8 mouse cellular contexts compared by ENCODE assay signal in the genomic region with DNA sequence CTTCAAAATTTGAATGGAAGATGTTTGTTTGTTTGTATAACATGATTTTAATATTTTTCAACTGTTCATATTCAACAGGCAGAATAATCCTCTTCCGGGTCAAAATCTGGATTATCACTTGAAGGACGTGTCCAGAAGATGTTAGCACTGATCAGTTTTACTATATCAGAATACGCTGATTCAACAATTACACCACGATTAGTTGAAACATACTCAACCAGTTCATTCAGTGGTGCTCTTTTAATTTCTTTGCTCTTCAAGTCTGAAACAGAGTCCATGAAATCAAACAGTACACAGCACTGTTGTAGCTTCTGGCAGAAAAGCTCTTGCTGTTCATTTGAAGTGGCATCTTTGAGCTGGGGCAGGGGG. TPM values are rescaled to one million over a fixed set of nuclear protein-coding genes. Genes with fewer than 3 reads are reported as not detected.
DNase-seq lines count a peak whose midpoint lies in the region; ATAC-seq and TF ChIP-seq lines count a peak whose summit lies in the region.
"Not testable (repeated sequence)": the region's sequence is repeated elsewhere in the genome, so short reads cannot be mapped to it uniquely, and the experiment has no call there.

No protein-coding gene starts in this region.

- not testable (repeated sequence) for ATAC-seq in forebrain, embryonic 12.5 days (ENCODE audit: low FRiP score); heart, embryonic 14.5 days (ENCODE audit: insufficient number of reproducible peaks, insufficient read depth, low FRiP score, low read depth); intestine, embryonic 14.5 days (replicated peaks; ENCODE audit: low FRiP score, low TSS enrichment, low read depth); limb, embryonic 11.5 days (ENCODE audit: insufficient number of reproducible peaks, low FRiP score, low TSS enrichment, low read depth); liver, postnatal 0 days; midbrain, postnatal 0 days (ENCODE audit: low FRiP score); stomach, embryonic 16.5 days (ENCODE audit: insufficient read depth, low FRiP score)

- not testable (repeated sequence) for H3K9me3 ChIP-seq in forebrain, embryonic 12.5 days; heart, embryonic 14.5 days (ENCODE audit: control insufficient read depth, low read length); intestine, embryonic 14.5 days (ENCODE audit: control insufficient read depth, low read length); limb, embryonic 11.5 days (ENCODE audit: control insufficient read depth, low read length); liver, postnatal 0 days (ENCODE audit: low read length); midbrain, postnatal 0 days (ENCODE audit: low read length); stomach, embryonic 16.5 days (replicated peaks; ENCODE audit: control insufficient read depth, low read length)

- 64% methylated on average over 4 of the region's 4 CpGs for WGBS in forebrain, embryonic 12.5 days
- 70% methylated on average over 4 of the region's 4 CpGs for WGBS in heart, embryonic 14.5 days
- WGBS in intestine, embryonic 14.5 days: 62% methylated on average over 4 of the region's 4 CpGs
- 79% methylated on average over 4 of the region's 4 CpGs for WGBS in limb, embryonic 11.5 days
- 64% methylated on average over 4 of the region's 4 CpGs for WGBS in liver, postnatal 0 days (ENCODE audit: insufficient replicate concordance)
- WGBS in midbrain, postnatal 0 days: 44% methylated on average over 4 of the region's 4 CpGs
- WGBS in stomach, embryonic 16.5 days: 58% methylated on average over 4 of the region's 4 CpGs

- not testable (repeated sequence) for DNase-seq in intestine, embryonic 14.5 days (ENCODE audit: low spot score); limb, embryonic 11.5 days (ENCODE audit: low spot score); liver, postnatal 0 days; midbrain, postnatal 0 days (ENCODE audit: low spot score)

- not testable (repeated sequence) for H3K4me1 ChIP-seq in brown adipose tissue, adult 24 weeks (ENCODE audit: control insufficient read depth, insufficient read depth, insufficient read length, low read length); forebrain, embryonic 12.5 days; heart, embryonic 14.5 days (ENCODE audit: control insufficient read depth in 2 of 2, insufficient read depth in 2 of 2, low read length in 2 of 2); intestine, embryonic 14.5 days (replicated peaks; ENCODE audit: control insufficient read depth, insufficient read depth, low read length); limb, embryonic 11.5 days (ENCODE audit: control insufficient read depth, insufficient read depth, low read length); liver, postnatal 0 days (ENCODE audit: insufficient read depth); midbrain, postnatal 0 days (ENCODE audit: insufficient read depth, low read length); stomach, embryonic 16.5 days (ENCODE audit: control insufficient read depth, insufficient read depth, low read length)

- H3K27ac ChIP-seq in brown adipose tissue, adult 24 weeks (replicated peaks; ENCODE audit: low read depth, low read length); forebrain, embryonic 12.5 days; heart, embryonic 14.5 days (replicated peaks in 1 of 2; ENCODE audit: control insufficient read depth in 1 of 2, insufficient read depth in 1 of 2, low read depth in 2 of 2, low read length in 2 of 2); intestine, embryonic 14.5 days (ENCODE audit: low read depth); limb, embryonic 11.5 days (replicated peaks; ENCODE audit: low read depth, low read length); liver, postnatal 0 days (ENCODE audit: low read depth); midbrain, postnatal 0 days (ENCODE audit: low read depth, low read length); stomach, embryonic 16.5 days (ENCODE audit: low read length): not testable (repeated sequence)

- peak overlapping the region; percentile 67 for H3K4me3 ChIP-seq in brown adipose tissue, adult 24 weeks (ENCODE audit: insufficient read depth, low read depth, low read length)
- peak overlapping the region; percentile 60 for H3K4me3 ChIP-seq in forebrain, embryonic 12.5 days (replicated peaks)
- H3K4me3 ChIP-seq in heart, embryonic 14.5 days (ENCODE audit: control insufficient read depth in 1 of 2, insufficient read depth in 1 of 2, low read depth in 1 of 2, low read length in 2 of 2): peak overlapping the region; percentile 66 to 82
- H3K4me3 ChIP-seq in intestine, embryonic 14.5 days (ENCODE audit: low read depth, low read length): peak overlapping the region; percentile 56
- peak overlapping the region; percentile 55; the same call in 1 of the 2 replicates for H3K4me3 ChIP-seq in limb, embryonic 11.5 days (ENCODE audit: low read depth, low read length)
- H3K4me3 ChIP-seq in liver, postnatal 0 days (ENCODE audit: low read depth, low read length): peak overlapping the region; percentile 51
- peak overlapping the region; percentile 69 for H3K4me3 ChIP-seq in midbrain, postnatal 0 days (ENCODE audit: low read depth, low read length)
- H3K4me3 ChIP-seq in stomach, embryonic 16.5 days (replicated peaks; ENCODE audit: low read length): peak overlapping the region; percentile 59

- TF ChIP-seq CTCF in liver, postnatal 0 days (IDR thresholded peaks at IDR 0.05; ENCODE audit: low read depth); midbrain, postnatal 0 days (IDR thresholded peaks at IDR 0.05): not testable (repeated sequence)

- not testable (repeated sequence) for H3K36me3 ChIP-seq in forebrain, embryonic 12.5 days (replicated peaks); heart, embryonic 14.5 days (ENCODE audit: control insufficient read depth, insufficient read depth, low read length); intestine, embryonic 14.5 days (ENCODE audit: control insufficient read depth, insufficient read depth, low read length); limb, embryonic 11.5 days (ENCODE audit: control insufficient read depth, insufficient read depth, low read length); liver, postnatal 0 days (replicated peaks; ENCODE audit: insufficient read depth, low read length); midbrain, postnatal 0 days (ENCODE audit: insufficient read depth, low read length); stomach, embryonic 16.5 days (ENCODE audit: control insufficient read depth, insufficient read depth, low read length)

- TF ChIP-seq EP300 in liver, postnatal 0 days (IDR thresholded peaks at IDR 0.05; ENCODE audit: low read depth): not testable (repeated sequence)

- H3K4me2 ChIP-seq in forebrain, embryonic 12.5 days: peak overlapping the region; percentile 95
- H3K4me2 ChIP-seq in heart, embryonic 14.5 days (ENCODE audit: low read length): peak overlapping the region; percentile 95
- peak overlapping the region; percentile 94 for H3K4me2 ChIP-seq in intestine, embryonic 14.5 days (ENCODE audit: low read length)
- peak overlapping the region; percentile 97 for H3K4me2 ChIP-seq in limb, embryonic 11.5 days (ENCODE audit: low read depth, severe bottlenecking)
- H3K4me2 ChIP-seq in liver, postnatal 0 days (ENCODE audit: low read depth, low read length): peak overlapping the region; percentile 82
- H3K4me2 ChIP-seq in midbrain, postnatal 0 days (ENCODE audit: low read depth, low read length, poor library complexity, severe bottlenecking): peak overlapping the region; percentile 93
- peak overlapping the region; percentile 96 for H3K4me2 ChIP-seq in stomach, embryonic 16.5 days (ENCODE audit: low read depth, low read length)

- H3K9ac ChIP-seq in forebrain, embryonic 12.5 days: peak overlapping the region; percentile 69; the same call in 1 of the 2 replicates
- peak overlapping the region; percentile 77 for H3K9ac ChIP-seq in heart, embryonic 14.5 days (ENCODE audit: low read length)
- peak overlapping the region; percentile 55 for H3K9ac ChIP-seq in intestine, embryonic 14.5 days (ENCODE audit: low read length)
- peak overlapping the region; percentile 59 for H3K9ac ChIP-seq in limb, embryonic 11.5 days (ENCODE audit: low read length)
- not testable (repeated sequence) for H3K9ac ChIP-seq in liver, postnatal 0 days (replicated peaks)
- peak overlapping the region; percentile 72; the same call in 1 of the 2 replicates for H3K9ac ChIP-seq in midbrain, postnatal 0 days (replicated peaks; ENCODE audit: low read length, poor library complexity, severe bottlenecking)
- H3K9ac ChIP-seq in stomach, embryonic 16.5 days (ENCODE audit: low read length): peak overlapping the region; percentile 78

- peaks cover 17% of the 10 kb centered on the region; the same call in 1 of the 2 replicates for H3K27me3 ChIP-seq in forebrain, embryonic 12.5 days
- not testable (repeated sequence) for H3K27me3 ChIP-seq in heart, embryonic 14.5 days (ENCODE audit: control insufficient read depth, insufficient read depth, low read length); limb, embryonic 11.5 days (ENCODE audit: control insufficient read depth, insufficient read depth, low read length); midbrain, postnatal 0 days (ENCODE audit: insufficient read depth, low read length); stomach, embryonic 16.5 days (ENCODE audit: control insufficient read depth, insufficient read depth, low read length)
- H3K27me3 ChIP-seq in intestine, embryonic 14.5 days (replicated peaks; ENCODE audit: control insufficient read depth, insufficient read depth, low read length): peaks cover 12% of the 10 kb centered on the region
- H3K27me3 ChIP-seq in liver, postnatal 0 days (ENCODE audit: insufficient read depth, low read length): peaks cover 26% of the 10 kb centered on the region

RNA-seq across cellular contexts. Expression of a gene that starts 17.1 kb away (rescaled TPM):
- 45.0 and 45.7 TPM in 2 replicates for polyA plus RNA-seq in brown adipose tissue, adult 24 weeks (2012; ENCODE audit: insufficient read depth, insufficient read length, missing spikeins)
- polyA plus RNA-seq in forebrain, embryonic 12.5 days (2016; fragmentation: Nextera tagmentation; extraction: Ambion mirVana): 32.1 and 38.2 TPM in 2 replicates
- 19.7 and 20.1 TPM in 2 replicates for polyA plus RNA-seq in heart, embryonic 14.5 days (2014; fragmentation: Nextera tagmentation; extraction: Ambion mirVana)
- 26.1 and 29.3 TPM in 2 replicates for polyA plus RNA-seq in intestine, embryonic 14.5 days (2014; fragmentation: Nextera tagmentation; extraction: Ambion mirVana)
- polyA plus RNA-seq in limb, embryonic 11.5 days (2014; fragmentation: Nextera tagmentation; extraction: Ambion mirVana): 36.5 and 36.9 TPM in 2 replicates
- 7.4 and 7.8 TPM in 2 replicates for polyA plus RNA-seq in liver, postnatal 0 days (2015; fragmentation: Nextera tagmentation; extraction: Ambion mirVana)
- 31.3 and 49.1 TPM in 2 replicates for total RNA-seq in midbrain, postnatal 0 days (2014; rRNA removed)
- 6.6 and 10.6 TPM in 2 replicates for polyA plus RNA-seq in midbrain, postnatal 0 days (2015; fragmentation: Nextera tagmentation; extraction: Ambion mirVana)
- polyA plus RNA-seq in stomach, embryonic 16.5 days (2015; fragmentation: Nextera tagmentation; extraction: Ambion mirVana): 14.7 and 16.1 TPM in 2 replicates
